Mouse (Mus musculus): ENCODE results near the gene Gimap9.
"Not testable (repeated sequence)": the region's sequence is repeated elsewhere in the genome, so short reads cannot be mapped to it uniquely, and the experiment has no call there.

Gimap9 gene

GRCm38 (mm10) chr6:48665471-48665870 lies 10.5 kb upstream of the Gimap9 start:
- DNase-seq = no peak

- DNase-seq = no peak
These were observed 9.8 kb upstream of the Gimap9 start for GRCm38 (mm10) chr6:48666159-48666586.

GRCm38 (mm10) chr6:48668022-48668421 lies 7.9 kb upstream of the Gimap9 start:
- no peak for DNase-seq

GRCm38 (mm10) chr6:48669446-48669969 lies 6.4 kb upstream of the Gimap9 start:
- no peak for DNase-seq

GRCm38 (mm10) chr6:48674291-48675058 lies 1.5 kb upstream of the Gimap9 start:
- DNase-seq = no peak

GRCm38 (mm10) chr6:48675400-48675930 lies 464 bp upstream of the Gimap9 start:
- DNase-seq = no peak

- no peak for DNase-seq
These were observed 1.0 kb downstream of the Gimap9 start for GRCm38 (mm10) chr6:48676860-48677415.

GRCm38 (mm10) chr6:48677492-48678345 lies 1.8 kb downstream of the Gimap9 start:
- DNase-seq = no peak

- DNase-seq = no peak
These were observed 2.5 kb downstream of the Gimap9 start for GRCm38 (mm10) chr6:48678391-48678790.

- DNase-seq = no peak
These were observed 3.8 kb downstream of the Gimap9 start for GRCm38 (mm10) chr6:48679701-48680100.

GRCm38 (mm10) chr6:48680421-48680820 lies 4.5 kb downstream of the Gimap9 start:
- no peak for DNase-seq

GRCm38 (mm10) chr6:48681472-48682090 lies 5.7 kb downstream of the Gimap9 start:
- no peak for DNase-seq

GRCm38 (mm10) chr6:48682271-48682670 lies 6.3 kb downstream of the Gimap9 start:
- no peak for DNase-seq

GRCm38 (mm10) chr6:48683263-48683821 lies 7.4 kb downstream of the Gimap9 start:
- DNase-seq = not testable (repeated sequence)

GRCm38 (mm10) chr6:48684319-48684718 lies 8.4 kb downstream of the Gimap9 start, which contains the start of gene Gimap4:
Gene Gimap4, plus strand, starts transcription at chr6:48684549.
- DNase-seq = no peak

GRCm38 (mm10) chr6:48684806-48685205 lies 8.9 kb downstream of the Gimap9 start:
- no peak for DNase-seq

GRCm38 (mm10) chr6:48685251-48685650 lies 9.3 kb downstream of the Gimap9 start:
- DNase-seq = no peak

- no peak for DNase-seq
These were observed 10.1 kb downstream of the Gimap9 start for GRCm38 (mm10) chr6:48685694-48686665.

GRCm38 (mm10) chr6:48687077-48687476 lies 11.1 kb downstream of the Gimap9 start:
- no peak for DNase-seq

- no peak for DNase-seq
These were observed 13.4 kb downstream of the Gimap9 start for GRCm38 (mm10) chr6:48689320-48689719.

GRCm38 (mm10) chr6:48692962-48693361 lies 17.0 kb downstream of the Gimap9 start:
- no peak for DNase-seq
